Mouse (Mus musculus) thymus, postnatal 4 days (tissue): Measurements from ENCODE around the gene Ryr1.

Experiments used
- DNase-seq: peaks from one replicate; pipeline ENCODE4 v3.0.0; 2021

Ryr1 gene

GRCm38 (mm10) chr7:29124970-29125369 is at the start of gene Ryr1:
Gene Ryr1 (minus strand): TSS chr7:29125179.
- DNase-seq: peak; percentile 82

- DNase-seq: peak; percentile 26
These were observed 47.5 kb upstream of the Ryr1 start for GRCm38 (mm10) chr7:29172390-29173016.

- DNase-seq: no peak
These were observed 46.7 kb upstream of the Ryr1 start for GRCm38 (mm10) chr7:29171562-29172097.

GRCm38 (mm10) chr7:29170755-29171561 is 46.0 kb upstream of the Ryr1 start:
- DNase-seq: peak; percentile 47

GRCm38 (mm10) chr7:29170066-29170754 is 45.2 kb upstream of the Ryr1 start, which contains the start of the genes Ggn and Spred3:
Gene Ggn (plus strand): TSS chr7:29170210.
Gene Spred3 (minus strand): TSS chr7:29170411.
- peak; percentile 52 for DNase-seq

- peak; percentile 52 for DNase-seq
These were observed 44.5 kb upstream of the Ryr1 start for GRCm38 (mm10) chr7:29169231-29170065.

- peak; percentile 43 for DNase-seq
These were observed 43.8 kb upstream of the Ryr1 start for GRCm38 (mm10) chr7:29168791-29169230.

- DNase-seq: no peak
These were observed 43.2 kb upstream of the Ryr1 start for GRCm38 (mm10) chr7:29168121-29168695.

- no peak for DNase-seq
These were observed 42.7 kb upstream of the Ryr1 start for GRCm38 (mm10) chr7:29167656-29168055.

- peak; percentile 67 for DNase-seq
These were observed 38.0 kb upstream of the Ryr1 start for GRCm38 (mm10) chr7:29162750-29163525.

- no peak for DNase-seq
These were observed 37.3 kb upstream of the Ryr1 start for GRCm38 (mm10) chr7:29162294-29162693.

GRCm38 (mm10) chr7:29158264-29158663 is 33.3 kb upstream of the Ryr1 start:
- no peak for DNase-seq

GRCm38 (mm10) chr7:29155838-29156782 is 31.1 kb upstream of the Ryr1 start, which contains the start of gene Fam98c:
Gene Fam98c (minus strand): TSS chr7:29156234.
- DNase-seq: peak; percentile 89

GRCm38 (mm10) chr7:29155196-29155837 is 30.3 kb upstream of the Ryr1 start:
- DNase-seq: peak; percentile 92

- DNase-seq: peak; percentile 63
These were observed 29.2 kb upstream of the Ryr1 start for GRCm38 (mm10) chr7:29154018-29154720.

GRCm38 (mm10) chr7:29151486-29151885 is 26.5 kb upstream of the Ryr1 start:
- DNase-seq: no peak

- no peak for DNase-seq
These were observed 23.8 kb upstream of the Ryr1 start for GRCm38 (mm10) chr7:29148771-29149170.

GRCm38 (mm10) chr7:29146625-29147367 is 21.8 kb upstream of the Ryr1 start:
- DNase-seq: no peak
